Mouse (Mus musculus): ENCODE data around the gene Fars2.
"Not testable (repeated sequence)": the region's sequence is repeated elsewhere in the genome, so short reads cannot be mapped to it uniquely, and the experiment has no call there.

Gene Fars2

DNA sequence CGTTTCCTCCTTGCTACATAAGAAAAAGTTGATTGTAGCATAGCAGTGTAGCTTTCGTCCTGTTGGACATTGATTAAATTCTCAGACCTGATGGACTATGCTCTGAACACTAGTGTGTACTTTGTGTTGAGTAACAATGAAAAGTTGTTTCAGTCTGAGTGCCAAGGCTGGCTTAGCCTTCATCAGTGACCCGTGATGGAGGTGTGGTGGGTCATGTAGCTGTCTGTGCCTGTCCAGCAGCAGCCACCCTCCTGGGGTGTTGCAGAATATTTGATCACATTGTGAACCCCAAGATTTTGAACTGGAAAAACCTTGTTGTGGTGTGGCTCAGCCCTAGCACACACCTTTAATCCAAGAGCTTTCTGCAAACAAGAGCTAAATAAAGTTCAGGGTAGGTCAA lies 343.3 kb downstream of the Fars2 start:
- no peak for DNase-seq (ENCODE audit: low read depth)

DNA sequence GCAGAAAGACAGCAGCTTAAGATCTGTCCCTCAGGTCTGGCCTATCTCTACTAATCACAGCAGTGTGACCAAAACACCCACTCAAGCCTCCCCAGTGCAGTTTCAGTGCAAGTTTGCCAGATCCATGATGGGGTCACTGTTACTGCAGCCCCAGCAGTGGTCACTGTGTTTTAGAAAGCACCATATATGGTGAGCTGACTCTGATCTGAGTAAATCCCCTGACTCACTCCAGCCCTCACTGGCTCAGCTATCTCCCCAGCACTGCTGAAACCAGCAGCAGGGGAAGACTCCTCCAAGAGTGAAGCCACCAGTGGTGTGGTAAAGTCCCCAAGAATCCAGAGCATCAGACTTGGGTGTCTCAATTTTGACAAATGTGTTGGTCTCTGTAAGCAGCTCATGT lies 346.5 kb downstream of the Fars2 start:
- no peak for DNase-seq (ENCODE audit: low read depth)

DNA sequence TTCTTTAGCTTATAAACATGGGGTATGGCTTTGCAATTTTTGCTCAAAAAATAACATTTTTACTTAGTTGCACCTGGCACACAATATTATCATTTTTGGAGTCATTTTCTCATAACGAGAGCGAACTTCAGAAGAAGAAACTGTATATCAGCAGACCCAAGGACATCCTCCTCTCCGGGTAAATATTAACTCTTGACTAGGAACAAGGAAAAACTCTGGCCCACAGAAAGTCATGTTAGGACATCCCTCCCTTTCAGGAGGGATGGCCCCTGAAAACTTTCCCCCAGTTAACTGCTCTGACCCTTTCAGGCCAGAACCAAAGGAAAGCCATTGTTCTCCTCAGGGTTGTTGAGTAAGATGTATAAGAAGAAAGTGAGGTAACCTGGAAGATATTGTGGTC lies 348.9 kb downstream of the Fars2 start:
- not testable (repeated sequence) for DNase-seq (ENCODE audit: low read depth)

DNA sequence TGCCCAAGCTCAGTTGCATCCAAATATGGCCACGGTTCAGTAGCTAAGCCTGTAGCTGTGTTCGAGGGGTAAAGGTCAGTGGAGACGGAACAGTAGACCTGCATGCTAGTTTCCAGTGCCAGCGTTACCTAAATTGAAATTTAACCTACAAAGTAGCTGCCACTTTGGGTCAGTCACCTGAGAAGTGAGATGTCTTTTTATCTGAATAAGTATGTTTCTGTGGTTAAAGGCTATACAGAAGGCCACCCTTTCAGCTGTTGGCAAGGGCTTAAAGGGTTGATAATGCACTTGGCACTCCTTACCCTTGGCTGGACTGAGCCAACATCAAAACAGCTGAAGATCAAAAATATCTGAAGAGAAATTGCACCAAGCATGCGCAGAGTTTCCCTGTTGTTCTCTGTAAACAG lies 349.3 kb downstream of the Fars2 start:
- no peak for DNase-seq (ENCODE audit: low read depth)

DNA sequence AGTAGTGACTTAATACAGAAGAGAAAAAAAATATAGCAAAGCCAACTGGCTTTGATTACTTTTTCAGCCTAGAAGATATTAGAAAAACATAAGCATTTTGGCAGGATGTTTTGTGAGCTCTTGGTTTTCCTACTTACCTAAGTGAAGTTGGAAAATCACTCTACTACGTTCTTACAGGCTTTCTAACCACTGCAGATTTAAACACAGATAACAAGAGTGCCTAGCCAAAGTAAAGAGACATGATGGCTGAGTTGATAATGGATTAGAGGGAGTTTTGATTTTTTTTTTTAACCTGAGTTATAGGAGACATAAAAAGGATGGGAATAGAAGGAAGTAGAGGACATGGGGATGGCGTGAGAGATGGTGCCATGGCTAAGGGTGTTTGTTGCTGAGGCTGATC lies 350.6 kb downstream of the Fars2 start:
- no peak for DNase-seq (ENCODE audit: low read depth)

DNA sequence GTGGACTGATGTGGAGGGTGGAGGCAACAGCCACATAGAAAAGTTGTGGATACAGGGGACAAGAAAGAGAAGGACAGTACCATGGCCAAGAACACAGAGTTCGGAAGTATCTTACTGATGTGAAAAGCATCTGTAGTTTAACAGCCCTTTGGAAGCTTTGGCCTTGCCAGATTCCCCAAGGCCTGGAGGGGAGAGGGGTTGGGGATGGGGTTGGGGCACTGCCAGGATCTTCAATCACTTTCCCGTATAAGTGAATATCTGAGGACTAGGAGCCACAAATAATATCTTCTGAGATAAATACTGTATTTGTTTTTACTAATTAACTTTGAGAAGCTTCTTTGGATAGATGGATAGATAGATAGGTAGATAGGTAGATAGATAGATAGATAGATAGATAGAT lies 351.8 kb downstream of the Fars2 start:
- no peak for DNase-seq (ENCODE audit: low read depth)

DNA sequence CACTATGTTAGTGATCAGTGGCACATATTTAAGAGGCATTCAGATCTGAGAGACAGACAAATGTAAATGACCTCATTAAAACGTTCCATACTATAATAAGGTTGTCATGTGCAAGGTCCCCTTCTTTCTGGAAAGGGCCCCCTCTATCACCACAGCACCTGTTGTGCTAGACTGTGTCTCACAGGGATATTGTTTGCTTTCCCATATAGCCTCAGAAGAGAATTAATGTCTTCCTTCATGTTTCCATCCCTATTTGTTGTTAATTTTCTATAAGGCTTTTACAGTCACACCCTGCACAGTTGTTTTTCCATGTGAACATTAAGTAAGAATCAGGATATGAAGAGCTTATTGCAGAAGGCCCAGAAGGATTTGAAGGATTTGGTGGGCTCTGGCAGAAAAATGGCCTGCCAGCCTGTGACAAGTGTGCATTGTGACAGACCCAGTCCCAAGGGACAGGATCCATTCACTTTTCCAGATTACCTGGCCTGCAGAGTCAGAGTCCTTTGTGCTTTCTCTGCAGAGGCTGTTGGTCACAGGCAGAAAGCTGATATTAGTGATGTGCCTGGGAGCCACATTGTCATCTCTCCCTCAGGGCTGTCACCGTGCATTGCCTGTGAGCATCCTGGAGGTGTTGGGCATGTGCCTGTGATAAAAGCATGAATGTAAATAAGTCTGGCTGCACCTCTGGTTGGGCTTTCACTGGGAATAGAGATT lies 352.4 kb downstream of the Fars2 start:
- no peak for DNase-seq (ENCODE audit: low read depth)

DNA sequence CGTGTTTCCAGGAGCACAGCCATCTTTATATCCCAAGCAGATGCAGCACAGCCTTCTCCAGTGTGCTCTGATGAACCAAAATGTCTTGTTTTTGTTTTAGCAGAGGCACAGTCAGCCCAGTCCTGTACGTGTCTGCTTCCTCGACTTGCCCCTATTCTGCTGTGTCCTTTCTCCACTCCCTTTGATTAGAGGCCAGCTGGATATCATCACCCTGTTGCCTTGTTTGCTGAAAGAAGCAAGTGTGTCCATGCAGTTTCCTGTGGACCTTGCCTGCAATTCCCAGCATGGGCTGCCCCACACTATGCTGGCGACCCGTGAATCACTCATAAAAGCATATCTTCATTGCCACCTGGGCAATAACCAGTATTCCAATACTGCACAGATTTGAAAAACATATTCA lies 360.4 kb downstream of the Fars2 start:
- no peak for DNase-seq (ENCODE audit: low read depth)

DNA sequence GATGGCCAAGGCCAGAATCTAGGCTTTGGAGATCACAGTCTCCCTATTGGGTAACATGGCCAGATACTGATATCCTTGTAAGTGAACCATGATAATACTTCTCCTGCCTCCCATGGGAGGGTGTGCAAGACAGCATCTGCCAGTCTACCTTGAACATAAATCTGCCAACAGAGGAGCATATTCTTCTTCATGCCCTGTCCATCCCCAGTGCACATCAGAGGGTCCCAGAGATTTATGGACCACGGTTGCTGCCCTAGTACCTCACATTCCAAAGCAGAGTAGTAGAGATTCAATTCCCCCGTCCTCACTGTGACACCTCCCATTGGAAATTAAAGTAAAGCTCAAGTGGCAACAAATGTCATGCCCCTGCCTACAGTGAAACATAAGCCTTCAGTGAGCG lies 361.0 kb downstream of the Fars2 start:
- no peak for DNase-seq (ENCODE audit: low read depth)

DNA sequence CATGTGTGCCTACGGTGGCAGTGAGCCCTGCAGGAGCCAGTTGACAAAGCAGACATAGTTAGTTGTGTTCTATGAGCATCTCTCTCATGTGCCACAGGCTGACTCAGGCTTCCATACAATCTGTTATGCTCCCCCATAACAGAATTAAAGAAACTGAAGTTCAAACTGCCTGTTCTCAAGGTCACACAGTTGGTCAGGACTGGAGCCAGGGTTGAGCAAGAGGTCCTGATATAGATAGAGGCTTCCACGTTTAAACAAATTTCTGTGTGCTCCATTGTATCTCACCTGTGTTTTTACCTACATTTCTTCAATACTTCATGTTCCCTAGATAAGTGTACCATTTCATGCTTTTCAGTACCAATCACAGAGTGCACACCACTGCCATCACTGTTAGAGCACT lies 362.9 kb downstream of the Fars2 start:
- DNase-seq (ENCODE audit: low read depth) = no peak

DNA sequence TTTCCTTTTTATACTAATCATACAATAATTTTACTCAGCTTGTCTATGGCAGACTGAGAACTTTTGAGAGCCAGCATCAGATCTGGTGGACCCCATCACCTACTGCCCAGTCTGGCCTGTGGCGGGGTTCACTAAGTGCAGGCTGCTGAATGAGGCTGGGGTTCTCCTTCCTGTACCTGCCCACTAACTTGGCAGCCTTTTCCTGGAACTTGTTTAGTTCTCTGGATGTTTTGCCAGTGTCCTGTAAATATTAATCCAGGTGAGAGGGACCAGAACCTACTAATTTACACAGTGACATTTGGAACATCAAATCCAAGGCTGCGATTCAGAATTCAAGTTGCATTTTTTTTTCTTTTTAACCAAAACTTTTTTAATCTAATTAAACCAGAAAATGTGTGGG lies 367.2 kb downstream of the Fars2 start:
- no peak for DNase-seq (ENCODE audit: low read depth)

DNA sequence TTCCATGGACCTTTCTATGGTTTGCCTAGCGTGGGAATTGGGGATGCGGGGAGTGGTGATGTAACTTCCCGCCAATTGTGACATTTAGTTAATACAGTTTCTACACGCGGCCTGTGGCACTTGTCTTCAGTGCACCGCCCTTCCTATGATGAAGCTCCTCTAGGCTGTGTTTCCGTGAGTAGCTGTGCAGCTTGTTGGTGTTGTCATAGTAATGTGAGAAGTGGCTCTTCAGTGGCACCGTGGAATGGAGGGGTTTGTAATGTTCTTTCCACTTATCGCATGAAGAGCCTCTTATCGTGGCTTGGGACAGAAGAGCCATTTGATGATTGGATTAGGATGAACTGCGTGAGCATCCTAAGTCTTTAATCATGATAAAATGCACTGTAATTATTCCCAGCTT lies 369.5 kb downstream of the Fars2 start:
- no peak for DNase-seq (ENCODE audit: low read depth)

DNA sequence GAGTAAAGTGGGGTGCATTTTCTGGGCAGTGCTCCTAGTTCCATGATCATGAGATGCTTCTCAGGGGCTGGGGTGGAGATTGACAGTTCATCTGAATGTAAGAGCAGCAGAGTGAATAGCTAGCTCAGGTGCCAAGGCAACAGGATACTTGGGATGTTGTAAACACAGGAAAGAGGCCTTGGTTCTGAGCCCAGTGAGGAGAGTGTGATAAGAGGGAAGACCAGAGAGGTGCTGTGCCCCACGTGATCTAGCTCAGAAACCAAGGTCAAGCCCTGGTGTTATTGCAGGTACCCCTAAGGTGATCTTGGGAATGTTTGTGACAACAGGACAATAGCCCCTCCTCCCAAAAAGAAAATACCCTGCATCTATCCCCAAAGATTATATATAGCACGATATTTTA lies 372.2 kb downstream of the Fars2 start:
- DNase-seq (ENCODE audit: low read depth) = no peak

DNA sequence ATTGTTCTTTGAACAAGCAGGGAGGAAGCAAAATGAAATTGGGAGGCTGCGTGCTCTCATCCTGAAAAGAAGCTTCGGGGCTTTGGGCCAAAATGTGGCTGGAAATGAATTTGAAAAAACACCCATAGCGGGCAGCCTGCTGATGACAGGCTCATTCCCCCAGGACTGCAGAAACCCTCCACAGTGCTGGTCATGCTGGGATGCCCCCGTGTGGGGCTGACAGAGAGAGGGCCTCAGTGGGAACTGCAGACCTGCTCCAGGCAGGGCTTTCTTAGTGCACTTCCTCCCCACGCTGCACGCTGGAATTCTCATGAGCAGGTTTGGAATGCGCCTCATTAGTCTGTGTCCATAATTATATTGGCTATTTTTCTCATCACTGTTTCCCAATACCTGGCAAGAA lies 373.4 kb downstream of the Fars2 start:
- DNase-seq (ENCODE audit: low read depth) = no peak

DNA sequence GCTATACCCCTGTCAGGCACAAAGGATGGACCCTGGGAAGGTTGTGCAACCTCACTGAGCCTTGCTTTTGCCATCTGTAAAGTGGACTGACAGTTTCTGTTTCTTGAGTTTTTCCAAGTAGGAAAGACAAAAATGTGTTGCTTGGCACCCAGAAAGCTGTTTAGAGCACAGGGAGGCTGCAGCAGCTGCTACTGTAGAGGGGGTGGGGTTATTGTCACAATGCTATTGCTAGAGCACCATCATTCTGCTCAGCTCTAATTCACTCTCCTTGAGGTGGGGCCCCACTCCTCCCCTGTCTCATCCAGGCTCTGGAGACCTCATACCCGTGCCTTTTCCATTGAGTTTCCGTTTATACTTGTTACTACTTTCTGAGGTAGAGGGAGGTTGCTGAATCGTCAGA lies 375.2 kb downstream of the Fars2 start:
- DNase-seq (ENCODE audit: low read depth) = no peak

DNA sequence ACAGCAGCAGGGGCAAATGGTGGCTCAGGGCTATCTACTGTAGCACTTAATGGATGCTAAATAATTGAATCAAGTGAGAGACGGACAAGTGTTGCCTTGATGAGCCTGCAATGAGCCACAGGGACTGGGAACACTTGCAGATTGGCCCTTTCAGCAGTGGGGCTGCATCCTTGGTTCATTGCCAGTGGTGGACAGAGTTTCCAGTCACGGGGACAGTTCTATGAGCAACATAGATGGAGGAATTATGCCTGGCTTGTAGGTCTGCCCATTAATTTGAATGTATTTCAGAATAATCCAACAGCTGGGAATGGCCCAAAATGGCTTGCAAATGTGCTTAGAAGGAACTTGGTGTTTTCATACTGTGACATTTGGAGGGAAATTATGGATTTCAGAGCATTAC lies 376.1 kb downstream of the Fars2 start:
- no peak for DNase-seq (ENCODE audit: low read depth)

DNA sequence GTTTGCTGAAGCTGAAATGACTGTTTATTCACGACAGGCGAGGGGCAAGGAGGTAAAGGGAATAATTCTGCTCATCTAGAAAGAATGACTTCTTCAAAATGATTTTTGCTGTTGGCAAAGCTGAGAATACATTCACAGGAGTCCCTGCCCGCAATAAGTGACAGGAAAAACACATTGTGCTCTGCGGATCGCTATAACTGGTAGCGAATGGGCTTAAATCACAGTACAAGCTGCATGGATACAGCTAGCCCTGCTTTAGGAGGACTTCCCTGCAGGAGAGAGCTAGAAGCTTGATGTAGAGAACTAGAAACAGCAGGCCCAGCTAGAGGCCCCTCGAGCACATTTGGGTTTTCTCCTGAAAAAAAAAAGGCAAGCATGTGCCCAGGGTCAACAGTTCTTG lies 376.6 kb downstream of the Fars2 start:
- no peak for DNase-seq (ENCODE audit: low read depth)

DNA sequence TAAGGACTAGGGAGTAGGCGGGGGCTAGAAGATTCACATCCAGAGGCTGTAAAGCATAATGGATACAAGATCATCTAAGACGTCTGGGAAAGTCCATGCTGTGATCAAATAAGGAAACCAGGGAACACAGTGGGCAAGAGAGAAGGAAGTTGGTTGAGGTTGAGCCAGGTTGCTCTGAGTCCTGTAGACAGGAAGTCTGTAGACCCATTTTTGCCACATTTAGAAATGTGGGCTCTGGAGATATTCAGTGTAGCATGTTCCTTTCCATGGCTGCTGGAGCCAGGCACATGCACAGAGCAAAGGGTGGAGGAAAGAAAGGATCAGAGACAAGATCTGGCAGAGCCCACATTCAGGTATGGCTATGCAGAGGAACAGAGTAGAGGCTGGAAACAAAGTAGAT lies 378.8 kb downstream of the Fars2 start:
- no peak for DNase-seq (ENCODE audit: low read depth)

DNA sequence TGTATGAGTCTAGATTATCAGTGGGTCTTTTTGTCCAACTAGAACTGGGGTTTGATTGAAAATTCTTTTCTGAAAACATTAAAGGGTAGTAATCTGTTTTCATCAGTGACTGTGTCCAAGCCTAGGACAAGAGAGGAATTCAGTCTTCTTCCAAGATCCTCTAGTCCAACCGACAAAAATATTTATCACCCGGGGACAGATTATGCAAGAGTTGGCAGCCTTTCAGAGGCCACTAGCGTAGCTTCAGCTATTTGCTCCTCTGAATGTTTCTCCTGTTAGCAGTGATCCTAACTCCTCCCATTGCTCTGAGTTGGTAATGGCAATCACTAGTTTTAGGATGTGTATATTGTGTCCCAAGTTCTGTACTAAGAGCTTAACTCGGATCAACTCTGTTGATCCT lies 380.1 kb downstream of the Fars2 start:
- DNase-seq (ENCODE audit: low read depth) = no peak

DNA sequence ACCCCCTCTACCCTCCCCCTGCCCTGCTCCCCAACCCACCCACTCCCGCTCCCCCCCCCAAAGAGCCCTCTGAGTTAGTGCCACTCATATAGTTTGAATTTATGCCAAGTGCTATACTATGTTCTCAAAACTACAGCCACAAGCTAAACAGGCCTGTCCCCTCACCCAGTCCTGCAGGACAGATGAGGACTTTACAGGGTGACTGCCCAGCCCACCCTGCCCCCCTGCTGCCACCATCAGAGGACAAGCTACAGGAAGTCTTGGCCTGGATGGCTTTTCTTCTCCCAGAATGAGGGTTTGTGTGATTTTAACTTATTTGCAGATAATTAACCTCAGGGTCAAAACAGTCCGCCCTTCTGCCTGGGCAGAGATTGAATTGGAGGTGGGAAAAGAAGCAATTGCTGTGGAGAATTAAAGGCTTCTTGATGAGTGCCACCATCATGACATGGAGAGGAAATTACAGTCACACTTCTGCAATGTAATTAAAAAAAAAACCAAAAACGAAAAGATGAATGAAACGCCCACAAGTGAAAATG lies 383.2 kb downstream of the Fars2 start:
- no peak for DNase-seq (ENCODE audit: low read depth)

DNA sequence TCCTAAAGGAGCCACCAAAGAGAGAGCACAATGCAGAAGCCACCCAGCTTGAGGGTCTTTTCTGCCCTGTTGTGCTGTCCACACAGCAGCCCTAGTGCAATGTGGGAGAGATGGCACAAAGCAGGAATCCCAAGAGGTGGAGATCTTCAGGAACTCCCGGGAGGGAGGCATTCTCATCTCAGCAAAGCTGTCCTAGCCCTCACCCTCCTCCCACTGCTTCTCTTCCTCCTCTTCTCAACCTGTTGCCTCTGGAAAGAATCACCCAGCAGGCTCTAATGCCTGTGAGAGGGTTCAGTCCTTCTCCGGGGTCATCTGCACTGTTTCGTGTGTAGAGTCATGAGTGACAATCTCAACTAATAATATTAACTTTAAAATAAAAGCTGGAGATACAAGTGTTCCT lies 386.3 kb downstream of the Fars2 start:
- DNase-seq (ENCODE audit: low read depth) = no peak

DNA sequence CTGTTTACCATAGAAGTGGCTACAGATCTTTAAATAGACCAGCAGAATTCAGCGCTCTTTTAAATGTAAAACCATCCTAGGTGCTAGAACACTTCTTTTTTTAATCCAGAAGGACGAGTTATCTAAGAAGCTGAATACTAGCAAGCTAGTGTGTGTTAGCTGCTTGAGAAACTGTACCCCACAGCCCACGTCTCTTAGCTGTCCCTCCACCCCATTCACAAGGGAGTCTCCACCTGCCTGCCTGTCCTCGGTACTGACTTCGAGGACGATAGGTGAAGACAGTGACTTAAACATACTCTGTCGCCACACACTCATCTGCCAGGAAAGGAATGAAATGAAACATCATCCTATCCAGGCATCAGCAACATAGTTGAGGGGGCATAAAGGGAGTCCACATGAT lies 386.8 kb downstream of the Fars2 start:
- DNase-seq (ENCODE audit: low read depth) = no peak

DNA sequence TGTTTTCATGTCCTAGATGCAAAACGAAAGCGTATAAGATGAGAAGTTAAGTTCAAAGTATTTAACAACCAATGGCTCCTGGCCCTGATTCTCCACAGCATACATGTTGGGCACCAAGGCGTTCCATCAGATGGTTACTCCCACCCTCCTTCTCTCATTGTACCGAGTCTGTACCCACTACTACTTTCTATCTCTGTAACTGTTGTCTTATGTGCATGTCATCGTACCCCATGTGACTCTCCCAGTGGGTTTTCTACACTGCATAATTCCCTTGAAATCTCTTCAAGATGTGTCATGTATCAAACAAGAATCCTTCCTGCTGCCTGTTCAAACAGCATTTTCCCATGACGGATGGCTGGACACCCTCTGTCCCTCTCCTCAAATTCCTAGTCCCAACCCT lies 388.5 kb downstream of the Fars2 start:
- DNase-seq (ENCODE audit: low read depth) = no peak

DNA sequence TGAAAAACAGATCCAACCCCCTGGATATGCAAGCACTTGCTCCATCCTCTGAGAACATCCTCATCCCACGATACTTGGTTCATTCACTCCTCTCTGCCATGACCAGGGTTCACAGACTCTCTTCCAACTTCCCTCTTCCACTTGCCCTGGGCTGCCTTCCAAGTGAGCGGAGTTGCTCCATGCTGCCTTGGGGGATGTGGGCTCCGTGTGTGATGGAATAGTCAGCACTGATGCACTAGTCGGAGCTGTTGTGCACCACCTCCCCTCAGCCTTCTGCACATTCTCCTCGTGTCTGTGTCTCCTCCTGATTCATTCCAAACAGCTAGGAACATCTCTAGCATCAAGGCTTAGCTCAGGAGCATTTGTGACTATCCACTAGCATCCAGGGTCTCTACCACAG lies 389.1 kb downstream of the Fars2 start:
- no peak for DNase-seq (ENCODE audit: low read depth)

DNA sequence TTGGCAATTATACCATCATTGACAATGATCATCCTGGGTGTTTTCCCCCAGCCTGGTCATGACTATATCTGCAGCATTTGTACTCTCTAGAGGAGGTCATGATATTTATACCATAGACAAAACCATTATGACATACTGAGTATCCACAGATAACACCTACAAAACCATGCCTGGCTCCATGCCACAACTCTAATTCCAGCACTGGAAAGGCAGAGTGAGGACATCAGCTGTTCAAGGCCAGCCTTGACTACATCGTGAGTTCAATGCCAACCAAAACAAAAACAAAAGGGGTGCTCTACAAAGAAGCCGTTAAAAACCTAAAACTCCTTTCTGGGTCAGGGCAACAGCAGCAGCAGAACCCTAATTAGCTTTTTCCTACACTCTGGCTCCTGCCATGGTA lies 392.9 kb downstream of the Fars2 start:
- DNase-seq (ENCODE audit: low read depth) = no peak
